Mouse (Mus musculus) E14TG2a.4 (cell line): ENCODE results near the gene Lgals7.

Source experiments
- CTCF ChIP-seq: conservative IDR thresholded peaks from 2 replicates; pipeline ENCODE4 v1.5.1; 2014; ENCODE audit warnings: low read length
- NANOG ChIP-seq: IDR thresholded peaks from 2 replicates; pipeline ENCODE4 v1.6.1; 2014; ENCODE audit warnings: borderline replicate concordance, low read length, mixed read lengths
- POU5F1 ChIP-seq: IDR thresholded peaks from 2 replicates; pipeline ENCODE4 v1.6.1; 2014; ENCODE audit warnings: low read length, borderline replicate concordance

DNA sequence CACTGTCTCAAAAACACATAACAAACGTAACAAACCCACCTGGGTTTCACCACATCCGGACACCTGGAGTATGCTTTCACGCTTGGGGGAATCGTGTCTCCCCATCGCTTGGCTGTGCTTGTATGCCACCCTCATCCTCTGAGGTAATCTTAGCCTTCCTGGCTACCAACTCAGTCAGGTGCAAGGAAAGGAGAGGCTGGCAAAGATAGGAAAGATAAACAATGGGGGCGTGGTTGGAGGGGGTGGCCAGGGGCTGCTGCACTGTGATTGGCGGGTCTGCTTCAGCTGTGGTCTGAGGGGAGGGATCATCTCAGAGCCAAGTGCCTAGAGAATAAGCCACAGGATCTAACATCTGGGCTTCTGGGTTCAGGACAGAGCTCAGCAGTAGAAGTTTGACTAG is 16.0 kb downstream of the Lgals7 start:
- TF ChIP-seq CTCF (no peak), POU5F1 (no peak), NANOG (no peak)
